Mouse (Mus musculus) mature B cell (primary cell): ENCODE results near the gene Ror1.

Experiments used
- in situ Hi-C: fragments of 300-500 bp; cut with MboI; formaldehyde crosslinking; loops from 2 replicates; pipeline ENCODE4 v1.14.3; 2019

Gene Ror1

DNA sequence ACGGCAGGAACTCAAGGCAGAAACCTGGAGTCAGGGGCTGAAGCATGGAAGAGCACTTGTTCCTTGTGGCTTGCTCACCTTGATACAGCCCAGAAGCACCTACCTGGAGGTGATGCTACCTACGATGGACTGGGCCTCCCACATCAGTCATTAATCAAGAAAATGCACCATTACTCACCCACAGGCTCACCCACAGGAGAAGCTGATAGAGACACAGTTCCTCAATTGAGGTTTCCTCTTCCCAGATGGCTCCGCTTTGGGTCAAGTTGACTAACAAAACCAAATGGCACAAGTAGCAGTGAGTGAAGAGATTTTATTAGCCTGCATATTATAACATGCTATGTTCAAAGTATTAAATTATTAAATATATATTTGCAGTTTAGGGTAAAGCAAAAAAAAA lies 392.9 kb downstream of the Ror1 start:
- in situ Hi-C loops: no loop called here
